Mouse (Mus musculus) CH12.LX (cell line): ENCODE results near the gene Cul9. TPM values are rescaled to one million over a fixed set of nuclear protein-coding genes. Genes with fewer than 3 reads are reported as not detected.
"Not testable (repeated sequence)": the region's sequence is repeated elsewhere in the genome, so short reads cannot be mapped to it uniquely, and the experiment has no call there.

ENCODE experiments used
- DNase-seq: peaks from one replicate; pipeline ENCODE4 v3.0.0-alpha.2; 2013; ENCODE audit errors: extremely low read depth
- H3K27ac ChIP-seq: 2 replicates; pipeline ENCODE4 v1.5.1; 2012; ENCODE audit warnings: low read depth, mild to moderate bottlenecking, control low read depth, moderate library complexity; ENCODE audit not compliant: insufficient read depth
- H3K27me3 ChIP-seq: replicated peaks from 2 replicates; pipeline ENCODE3; 2012; ENCODE audit warnings: inconsistent platforms
- H3K36me3 ChIP-seq, 2 experiments: replicated peaks in 1 of 2; 2 replicates each; pipeline versions ENCODE3 to v1.6.1; 2012; ENCODE audit warnings: inconsistent platforms in 1 of 2, low read length in 1 of 2, mild to moderate bottlenecking in 1 of 2, mixed read lengths in 1 of 2, moderate library complexity in 1 of 2; ENCODE audit not compliant: control insufficient read depth in 1 of 2, insufficient read depth in 1 of 2
- H3K4me1 ChIP-seq, 2 experiments: 2 replicates each; pipeline ENCODE4 v1.6.1; 2012; ENCODE audit warnings: inconsistent platforms in 1 of 2, moderate library complexity in 1 of 2; ENCODE audit not compliant: insufficient read depth in 2 of 2, control insufficient read depth in 1 of 2
- H3K4me2 ChIP-seq: 2 replicates; pipeline ENCODE4 v1.6.1; 2012; ENCODE audit warnings: low read depth, mild to moderate bottlenecking, control low read depth; ENCODE audit not compliant: poor library complexity, insufficient read depth, severe bottlenecking
- H3K4me3 ChIP-seq, 3 experiments: fragments of 150-350 bp in 1 of 3; sonication (generic) in 1 of 3; replicated peaks in 1 of 3; 2 replicates each; pipeline versions ENCODE3 to v1.5.1; 2011 to 2012; ENCODE audit warnings: low read depth in 2 of 3, low read length in 2 of 3, mild to moderate bottlenecking in 2 of 3, moderate library complexity in 2 of 3, control low read depth in 1 of 3, improper control_type of control experiment in 1 of 3, inconsistent platforms in 1 of 3, mixed read lengths in 1 of 3; ENCODE audit not compliant: poor library complexity in 1 of 3
- H3K79me2 ChIP-seq: replicated peaks from 2 replicates; pipeline ENCODE4 v1.6.1; 2012; ENCODE audit warnings: mild to moderate bottlenecking, moderate library complexity; ENCODE audit not compliant: control insufficient read depth, poor library complexity, insufficient read depth, severe bottlenecking; ENCODE audit errors: extremely low read depth
- H3K9ac ChIP-seq: 2 replicates; pipeline ENCODE4 v1.6.1; 2012; ENCODE audit warnings: low read depth, mild to moderate bottlenecking, control low read depth, moderate library complexity; ENCODE audit not compliant: insufficient read depth
- H3K9me3 ChIP-seq: replicated peaks from 2 replicates; pipeline ENCODE3; 2012; ENCODE audit warnings: low read length, inconsistent platforms, mixed read lengths
- BHLHE40 ChIP-seq: IDR thresholded peaks from 2 replicates; pipeline ENCODE4 v1.6.1; 2011; ENCODE audit warnings: mild to moderate bottlenecking, low read depth, low read length, improper control_type of control experiment
- E2F4 ChIP-seq: IDR thresholded peaks from 2 replicates; pipeline ENCODE4 v1.6.1; 2011; ENCODE audit warnings: low read depth, low read length, improper control_type of control experiment; ENCODE audit not compliant: insufficient replicate concordance
- ELF1 ChIP-seq: IDR thresholded peaks from 2 replicates; pipeline ENCODE4 v1.6.1; 2014; ENCODE audit warnings: low read depth, mild to moderate bottlenecking, inconsistent platforms, low read length, improper control_type of control experiment
- EP300 ChIP-seq: IDR thresholded peaks from 2 replicates; pipeline ENCODE4 v1.6.1; 2011; ENCODE audit warnings: low read length, improper control_type of control experiment
- ETS1 ChIP-seq: conservative IDR thresholded peaks from 2 replicates; pipeline ENCODE4 v1.6.1; 2012; ENCODE audit warnings: low read depth, mild to moderate bottlenecking, inconsistent platforms, low read length, improper control_type of control experiment, moderate library complexity
- GABPA ChIP-seq: IDR thresholded peaks from 2 replicates; pipeline ENCODE4 v1.6.1; 2012; ENCODE audit warnings: low read depth, low read length, improper control_type of control experiment, inconsistent platforms; ENCODE audit not compliant: insufficient replicate concordance
- JUN ChIP-seq: IDR thresholded peaks from 2 replicates; pipeline ENCODE4 v1.6.1; 2011; ENCODE audit warnings: low read depth, mild to moderate bottlenecking, low read length, improper control_type of control experiment, moderate library complexity; ENCODE audit not compliant: insufficient read depth
- KAT2A ChIP-seq: IDR thresholded peaks from 2 replicates; pipeline ENCODE4 v1.6.1; 2012; ENCODE audit warnings: low read length, improper control_type of control experiment, inconsistent platforms; ENCODE audit not compliant: insufficient replicate concordance
- MAFK ChIP-seq: IDR thresholded peaks from 2 replicates; pipeline ENCODE4 v1.6.1; 2011; ENCODE audit warnings: low read length, improper control_type of control experiment; ENCODE audit not compliant: insufficient replicate concordance
- MAX ChIP-seq: IDR thresholded peaks from 2 replicates; pipeline ENCODE4 v1.6.1; 2011; ENCODE audit warnings: low read length, improper control_type of control experiment
- MXI1 ChIP-seq: IDR thresholded peaks from 2 replicates; pipeline ENCODE4 v1.6.1; 2011; ENCODE audit warnings: mild to moderate bottlenecking, low read depth, low read length, improper control_type of control experiment
- MYC ChIP-seq: IDR thresholded peaks from 2 replicates; pipeline ENCODE4 v1.6.1; 2011; ENCODE audit warnings: low read depth, mild to moderate bottlenecking, improper control_type of control experiment, low read length
- NRF1 ChIP-seq: IDR thresholded peaks from 2 replicates; pipeline ENCODE4 v1.6.1; 2014; ENCODE audit warnings: low read depth, mild to moderate bottlenecking, inconsistent platforms, low read length, improper control_type of control experiment, moderate library complexity
- PAX5 ChIP-seq: IDR thresholded peaks from 2 replicates; pipeline ENCODE4 v1.6.1; 2012; ENCODE audit warnings: low read length, inconsistent platforms, mixed read lengths
- RAD21 ChIP-seq: IDR thresholded peaks from 2 replicates; pipeline ENCODE4 v1.6.1; 2011; ENCODE audit warnings: low read depth, mild to moderate bottlenecking, low read length, improper control_type of control experiment, moderate library complexity
- TBP ChIP-seq: conservative IDR thresholded peaks from 2 replicates; pipeline ENCODE4 v1.6.1; 2011; ENCODE audit warnings: low read depth, low read length, improper control_type of control experiment
- TCF12 ChIP-seq: IDR thresholded peaks from 2 replicates; pipeline ENCODE4 v1.6.1; 2014; ENCODE audit warnings: low read depth, mild to moderate bottlenecking, inconsistent platforms, low read length, improper control_type of control experiment
- UBTF ChIP-seq: IDR thresholded peaks from 2 replicates; pipeline ENCODE4 v1.6.1; 2012; ENCODE audit warnings: low read depth, mild to moderate bottlenecking, inconsistent platforms, low read length, improper control_type of control experiment, moderate library complexity
- USF2 ChIP-seq: conservative IDR thresholded peaks from 2 replicates; pipeline ENCODE4 v1.6.1; 2011; ENCODE audit warnings: low read depth, low read length, improper control_type of control experiment
- ZNF384 ChIP-seq: IDR thresholded peaks from 2 replicates; pipeline ENCODE4 v1.6.1; 2012; ENCODE audit warnings: low read depth, low read length, improper control_type of control experiment, inconsistent platforms
- dilution Hi-C: fragments of 300-500 bp; cut with MboI; formaldehyde crosslinking; loops from 2 replicates; pipeline ENCODE4 v1.14.3; 2020; ENCODE audit warnings: low sequenced_read_pairs; ENCODE audit not compliant: extremely low pct_unique_long_range_greater_than_20kb, extremely low pct_ligation_motif_present
- in situ Hi-C: fragments of 300-500 bp; cut with MboI; formaldehyde crosslinking; loops from 3 replicates; pipeline ENCODE4 v1.14.3; 2019; ENCODE audit warnings: low sequenced_read_pairs, low pct_ligation_motif_present, low pct_unique_long_range_greater_than_20kb, mixed read lengths
- polyA plus RNA-seq: library from polyadenylated mRNA; unstranded; fragments of >175 nt; gene quantifications from 2 replicates; pipeline ENCODE4 v1.2.1, GENCODE M21; 2012; ENCODE audit warnings: low read depth; ENCODE audit not compliant: insufficient read length
- total RNA-seq, 2 experiments: library from RNA; depleted of rRNA; stranded (reverse); fragments of 300-350 nt in 1 of 2; fragments of >200 nt in 1 of 2; gene quantifications; 2 replicates each; pipeline ENCODE4 v1.2.3; 2012 to 2014

The Cul9 gene
- total and polyA plus RNA-seq, 3 experiments: 0.08 to 0.27 TPM; not detected in 1

DNA sequence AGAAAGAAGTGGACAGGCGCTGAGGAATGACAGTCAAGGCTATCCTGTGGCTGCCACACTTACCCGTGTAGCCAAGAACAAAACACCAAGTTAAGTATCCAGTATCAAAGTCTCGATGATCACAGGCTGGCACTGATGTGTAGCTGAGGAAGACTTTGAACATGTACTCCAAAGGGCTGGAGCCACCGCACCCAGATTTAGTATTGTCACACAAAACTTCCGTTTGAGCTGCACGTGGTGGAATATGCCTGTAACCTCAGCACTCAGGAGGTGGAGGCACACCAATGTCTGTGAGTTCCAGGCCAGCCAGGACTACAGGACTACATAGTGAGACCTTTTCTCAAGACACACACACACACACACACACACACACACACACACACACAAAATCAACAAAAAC lies 13.0 kb upstream of the Cul9 start:
- in situ Hi-C loops (no loop called here), dilution Hi-C loops (no loop called here)

GRCm38 (mm10) chr17:46558151-46558550 lies 12.0 kb upstream of the Cul9 start:
- no peak overlapping the region for H3K4me3 ChIP-seq

More for the DNA sequence above, 13.0 kb upstream of the Cul9 start:
- no peak for DNase-seq
- H3K79me2 ChIP-seq: peaks cover 12% of the 10 kb centered on the region
- H3K9me3 ChIP-seq: no peaks in the 10 kb centered on the region
- H3K4me2 ChIP-seq: no peak overlapping the region
- H3K27ac ChIP-seq: no peak overlapping the region
- no peaks in the 10 kb centered on the region for H3K36me3 ChIP-seq
- no peaks in the 10 kb centered on the region for H3K27me3 ChIP-seq
- peaks cover 5 to 22% of the 10 kb centered on the region in 2 experiments; a peak in 2 of 4 replicates for H3K4me1 ChIP-seq
- TF ChIP-seq UBTF (no peak), TBP (no peak), USF2 (no peak), MAX (no peak), KAT2A (no peak), ZNF384 (no peak), JUN (no peak), E2F4 (no peak), MAFK (no peak), MYC (no peak), ETS1 (no peak), PAX5 (no peak), EP300 (no peak), MXI1 (no peak), GABPA (no peak), NRF1 (no peak), RAD21 (no peak), ELF1 (no peak), TCF12 (no peak)
- H3K4me3 ChIP-seq: no peak overlapping the region
- H3K9ac ChIP-seq: no peak overlapping the region

DNA sequence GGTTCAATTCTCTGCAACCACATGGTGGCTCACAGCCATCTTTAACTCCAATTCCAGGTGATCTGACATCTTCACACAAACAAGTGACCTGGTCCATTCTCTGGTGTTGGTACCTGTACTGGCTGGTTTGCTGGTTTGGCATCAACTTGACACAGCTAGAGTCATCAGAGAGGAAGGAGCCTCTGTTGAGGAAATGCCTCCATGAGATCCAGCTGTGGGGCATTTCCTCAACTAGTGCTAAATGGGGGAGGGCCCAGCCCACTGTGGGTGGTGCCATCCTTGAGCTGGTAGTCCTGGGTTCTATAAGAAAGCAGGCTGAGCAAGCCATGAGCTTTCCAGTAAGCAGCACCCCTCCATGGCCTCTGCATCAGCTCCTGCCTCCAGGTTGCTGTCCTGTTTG lies 11.1 kb upstream of the Cul9 start:
- H3K4me2 ChIP-seq, H3K9ac ChIP-seq, H3K27ac ChIP-seq, in situ Hi-C loops, dilution Hi-C loops, H3K27me3 ChIP-seq, H3K9me3 ChIP-seq, DNase-seq, H3K4me3 ChIP-seq: not testable (repeated sequence)
- Histone ChIP-seq H3K36me3 (peaks cover 0 to 12% of the 10 kb centered on the region in 2 experiments), H3K4me1 (peaks cover 18 to 36% of the 10 kb centered on the region in 2 experiments), H3K79me2 (peaks cover 20% of the 10 kb centered on the region)

More at GRCm38 (mm10) chr17:46558151-46558550, 12.0 kb upstream of the Cul9 start:
- Histone ChIP-seq H3K27me3 (no peaks in the 10 kb centered on the region), H3K4me2 (no peak overlapping the region), H3K79me2 (peaks cover 20% of the 10 kb centered on the region), H3K9me3 (no peaks in the 10 kb centered on the region), H3K36me3 (peaks cover 0 to 7% of the 10 kb centered on the region in 2 experiments), H3K4me1 (peaks cover 13 to 28% of the 10 kb centered on the region in 2 experiments), H3K27ac (no peak overlapping the region), H3K9ac (no peak overlapping the region)
- dilution Hi-C loops (no loop called here), in situ Hi-C loops (no loop called here)
- peak; percentile 25 for DNase-seq
- no peak for TF ChIP-seq USF2
- TF ChIP-seq ETS1: 0 out of 2 replicates have a peak, but pooled peaks have one; percentile 8
- 0 out of 2 replicates have a peak, but pooled peaks have one; percentile 12 for TF ChIP-seq EP300
- 0 out of 2 replicates have a peak, but pooled peaks have one; percentile 5 for TF ChIP-seq BHLHE40
- no peak for TF ChIP-seq RAD21
